Mouse (Mus musculus) heart, embryonic 10.5 days (tissue): ENCODE data around the gene Reln. TPM values are rescaled to one million over a fixed set of nuclear protein-coding genes. Genes with fewer than 3 reads are reported as not detected.

ENCODE experiments used
- DNase-seq: peaks from one replicate; pipeline ENCODE4 v3.0.0-alpha.2; 2017; ENCODE audit warnings: low spot score
- H3K27ac ChIP-seq: fragments of 300-500 bp; sonication (generic); 2 replicates; pipeline ENCODE4 v1.5.1; 2016; ENCODE audit warnings: mild to moderate bottlenecking
- H3K27me3 ChIP-seq: fragments of 300-500 bp; sonication (generic); 2 replicates; pipeline ENCODE4 v1.6.1; 2016; ENCODE audit warnings: mild to moderate bottlenecking; ENCODE audit not compliant: poor library complexity, insufficient read depth, severe bottlenecking
- H3K36me3 ChIP-seq: fragments of 300-500 bp; sonication (generic); 2 replicates; pipeline ENCODE4 v1.6.1; 2016; ENCODE audit warnings: mild to moderate bottlenecking, moderate library complexity
- H3K4me1 ChIP-seq: fragments of 300-500 bp; sonication (generic); 2 replicates; pipeline ENCODE4 v1.6.1; 2016; ENCODE audit warnings: mild to moderate bottlenecking
- H3K4me3 ChIP-seq: fragments of 300-500 bp; sonication (generic); 2 replicates; pipeline ENCODE4 v1.5.1; 2016; ENCODE audit warnings: mild to moderate bottlenecking, moderate library complexity
- H3K9me3 ChIP-seq: fragments of 300-500 bp; sonication (generic); 2 replicates; pipeline ENCODE4 v1.6.1; 2016; ENCODE audit warnings: mild to moderate bottlenecking, moderate library complexity
- WGBS: fragments of 180-500 bp; shearing (Covaris S2); methylation state at CpG from one replicate; pipeline ENCODE4 v1.1.7; 2016; 5-methylcytosine and 5-hydroxymethylcytosine counted together
- polyA plus RNA-seq: library from polyadenylated mRNA; unstranded; fragments of >200 nt; fragmentation: Nextera tagmentation; extraction: Ambion mirVana; gene quantifications from 2 replicates; pipeline ENCODE4 v1.2.1, GENCODE M21; 2016

Reln gene
- polyA plus RNA-seq, 1 experiment from 2014 or later, result 16.9 TPM

DNA sequence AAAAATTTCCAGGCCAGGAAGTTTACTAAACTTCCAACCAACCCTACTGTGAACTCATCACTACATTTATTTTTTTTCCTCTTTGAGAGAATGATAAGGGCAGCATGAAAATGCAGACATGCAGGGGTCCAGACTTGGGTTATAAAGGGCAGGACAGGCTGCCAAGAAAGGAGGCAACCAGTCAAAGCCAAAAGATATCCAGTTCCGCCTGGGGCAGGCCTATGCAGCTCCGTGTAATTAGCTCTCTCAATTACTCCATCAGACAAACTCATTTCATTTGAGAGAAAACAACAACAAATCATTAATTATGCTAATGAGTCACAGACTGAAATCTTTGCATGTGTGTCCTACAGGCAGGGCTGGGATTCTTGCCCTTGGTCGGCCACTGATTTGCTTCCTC lies 156.9 kb downstream of the Reln start:
- Histone ChIP-seq H3K4me1 (no peaks in the 10 kb centered on the region), H3K4me3 (no peak overlapping the region), H3K36me3 (no peaks in the 10 kb centered on the region), H3K27ac (no peak overlapping the region), H3K27me3 (no peaks in the 10 kb centered on the region), H3K9me3 (no peaks in the 10 kb centered on the region)
- 61% methylated on average over 3 of the region's 3 CpGs for WGBS
- no peak for DNase-seq

DNA sequence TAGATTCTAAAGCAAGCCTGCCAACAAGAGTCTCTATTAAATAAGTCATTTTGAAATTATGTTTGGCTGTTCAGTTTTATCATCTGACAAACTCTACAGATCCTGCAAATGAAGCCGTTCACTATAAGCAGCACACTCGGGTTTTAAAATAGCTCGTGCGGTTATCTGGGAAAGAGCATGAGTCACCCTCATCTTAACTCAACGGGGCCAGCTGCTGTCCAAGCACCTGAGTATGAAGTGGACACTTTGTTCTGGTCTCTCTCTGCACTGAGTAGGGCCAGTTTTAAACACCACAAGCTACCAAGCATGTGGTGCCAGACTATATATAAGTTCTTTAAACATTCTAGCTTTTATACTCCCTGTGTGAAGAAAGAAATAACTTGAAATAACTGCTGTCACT lies 168.0 kb downstream of the Reln start:
- no peaks in the 10 kb centered on the region for H3K9me3 ChIP-seq
- WGBS, result 25% methylated on average over 5 of the region's 5 CpGs

GRCm38 (mm10) chr5:22171336-22171735 lies 173.2 kb downstream of the Reln start:
- Histone ChIP-seq H3K4me3 (no peak overlapping the region), H3K9me3 (no peaks in the 10 kb centered on the region), H3K27ac (no peak overlapping the region), H3K27me3 (no peaks in the 10 kb centered on the region), H3K36me3 (no peaks in the 10 kb centered on the region), H3K4me1 (no peaks in the 10 kb centered on the region)
- no peak for DNase-seq
- WGBS, result 89% methylated on average over 5 of the region's 5 CpGs

More for the DNA sequence above, 168.0 kb downstream of the Reln start:
- Histone ChIP-seq H3K36me3 (no peaks in the 10 kb centered on the region), H3K27ac (no peak overlapping the region), H3K27me3 (no peaks in the 10 kb centered on the region), H3K4me1 (no peaks in the 10 kb centered on the region), H3K4me3 (no peak overlapping the region)
- no peak for DNase-seq

- Histone ChIP-seq H3K27ac (peak overlapping the region; percentile 79), H3K27me3 (no peaks in the 10 kb centered on the region), H3K4me1 (peaks cover 22% of the 10 kb centered on the region), H3K4me3 (no peak overlapping the region), H3K9me3 (no peaks in the 10 kb centered on the region), H3K36me3 (no peaks in the 10 kb centered on the region)
- WGBS, result 63% methylated on average over 10 of the region's 10 CpGs
- DNase-seq, result no peak
Measured at GRCm38 (mm10) chr5:22164060-22164934, 180.2 kb downstream of the Reln start.

- H3K4me3 ChIP-seq, result no peak overlapping the region
- peaks cover 22% of the 10 kb centered on the region for H3K4me1 ChIP-seq
- DNase-seq, result no peak
- H3K9me3 ChIP-seq, result no peaks in the 10 kb centered on the region
- 12% methylated on average over 2 of the region's 2 CpGs for WGBS
- no peaks in the 10 kb centered on the region for H3K36me3 ChIP-seq
- no peaks in the 10 kb centered on the region for H3K27me3 ChIP-seq
- H3K27ac ChIP-seq, result peak overlapping the region; percentile 62; the same call in 1 of the 2 replicates
Measured at GRCm38 (mm10) chr5:22160935-22161334, 183.6 kb downstream of the Reln start.

DNA sequence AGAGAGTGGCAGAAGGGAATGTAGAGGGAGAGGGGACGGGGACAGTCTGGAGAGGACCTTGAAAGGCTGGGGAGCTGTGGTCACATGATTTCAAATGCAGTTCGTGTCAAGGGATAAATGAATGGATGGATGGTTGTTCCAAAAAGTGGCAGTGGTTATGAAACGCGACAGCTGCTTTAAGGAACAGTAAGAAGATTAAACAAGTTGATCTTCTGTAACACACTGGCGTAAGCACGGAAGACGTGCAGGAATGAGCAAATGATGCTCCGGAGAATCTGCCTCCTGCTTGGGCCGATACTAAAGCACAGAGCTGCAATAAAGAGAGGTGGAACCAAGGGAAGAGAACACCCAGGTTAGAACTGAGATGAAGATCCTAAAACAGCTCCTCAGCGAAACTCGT lies 185.7 kb downstream of the Reln start:
- peaks cover 17% of the 10 kb centered on the region for H3K4me1 ChIP-seq
- H3K27ac ChIP-seq, result no peak overlapping the region
- no peak for DNase-seq
- no peak overlapping the region for H3K4me3 ChIP-seq
- no peaks in the 10 kb centered on the region for H3K9me3 ChIP-seq
- no peaks in the 10 kb centered on the region for H3K27me3 ChIP-seq
- WGBS, result 84% methylated on average over 11 of the region's 11 CpGs
- no peaks in the 10 kb centered on the region for H3K36me3 ChIP-seq

GRCm38 (mm10) chr5:22153601-22154000 lies 190.9 kb downstream of the Reln start:
- no peak for DNase-seq
- no peaks in the 10 kb centered on the region for H3K9me3 ChIP-seq
- no peak overlapping the region for H3K27ac ChIP-seq
- H3K4me3 ChIP-seq, result no peak overlapping the region
- no peaks in the 10 kb centered on the region for H3K36me3 ChIP-seq
- 70% methylated on average over 6 of the region's 6 CpGs for WGBS
- no peaks in the 10 kb centered on the region for H3K4me1 ChIP-seq
- H3K27me3 ChIP-seq, result no peaks in the 10 kb centered on the region

DNA sequence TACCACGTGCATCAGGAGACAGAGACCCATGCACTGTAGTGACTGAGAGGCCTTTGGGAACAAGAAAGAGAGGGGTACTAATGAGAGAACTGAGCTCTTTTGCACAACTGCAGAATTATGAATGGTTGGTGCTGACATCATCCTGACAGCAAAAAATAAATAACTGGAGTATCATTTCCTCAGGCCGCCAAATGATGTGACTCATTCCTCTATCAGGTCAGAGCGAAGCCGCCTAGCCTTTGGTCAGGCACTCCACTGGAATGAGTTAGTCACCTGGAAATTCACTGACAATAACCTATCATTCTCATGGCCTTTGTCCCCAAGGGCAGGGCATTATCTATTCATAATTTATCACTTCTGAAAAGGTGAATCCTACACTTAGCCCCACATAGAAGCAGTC lies 202.7 kb downstream of the Reln start:
- H3K27ac ChIP-seq, result no peak overlapping the region
- H3K9me3 ChIP-seq, result no peaks in the 10 kb centered on the region
- peaks cover 6% of the 10 kb centered on the region; the same call in 1 of the 2 replicates for H3K4me1 ChIP-seq
- no peaks in the 10 kb centered on the region for H3K36me3 ChIP-seq
- WGBS, result 80% methylated on average over 4 of the region's 4 CpGs
- DNase-seq, result no peak
- H3K27me3 ChIP-seq, result no peaks in the 10 kb centered on the region
- H3K4me3 ChIP-seq, result no peak overlapping the region

DNA sequence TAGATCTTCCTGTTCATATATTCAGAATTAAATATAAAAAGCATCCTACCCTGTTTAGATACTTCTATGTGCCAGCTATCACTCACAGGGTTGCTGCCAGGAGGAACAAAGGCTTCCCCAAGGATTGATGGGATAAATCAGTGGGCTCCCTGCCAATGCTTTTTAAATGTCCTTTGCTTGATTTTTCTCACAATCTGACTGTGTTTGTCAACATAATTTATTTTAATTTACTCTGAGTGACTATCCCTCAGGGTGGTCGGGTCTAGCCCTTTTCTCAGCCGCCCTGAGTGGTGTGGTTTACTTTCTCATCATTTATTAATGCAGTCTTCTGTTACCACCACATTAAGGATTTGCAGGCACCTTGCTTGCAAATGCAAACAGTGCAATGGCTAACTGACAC lies 205.5 kb downstream of the Reln start:
- H3K36me3 ChIP-seq, result no peaks in the 10 kb centered on the region
- WGBS, result 71% methylated on average over 2 of the region's 2 CpGs

DNA sequence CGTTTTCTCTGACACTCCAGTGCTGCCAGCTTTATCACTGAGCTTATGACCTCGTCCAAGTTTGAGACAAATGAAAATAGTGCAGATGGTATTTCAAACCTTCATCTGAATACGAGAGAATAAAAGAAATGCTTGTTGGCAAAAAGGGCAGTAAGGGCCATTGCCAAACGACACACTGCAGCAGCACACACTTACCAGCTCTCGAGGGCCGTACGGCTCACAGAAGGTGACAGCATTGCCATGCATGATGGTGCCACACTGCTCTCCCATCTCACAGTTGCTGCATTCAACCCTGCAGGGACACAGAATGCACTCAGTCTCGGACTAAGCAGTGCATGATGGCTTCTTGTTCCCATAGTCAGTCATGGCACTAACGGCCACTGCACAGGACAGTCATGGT lies 210.1 kb downstream of the Reln start:
- DNase-seq, result no peak
- H3K9me3 ChIP-seq, result no peaks in the 10 kb centered on the region
- no peak overlapping the region for H3K4me3 ChIP-seq
- H3K4me1 ChIP-seq, result 0 out of 2 replicates have a peak, but pooled peaks cover 2% of the 10 kb centered on the region
- H3K27me3 ChIP-seq, result no peaks in the 10 kb centered on the region
- 79% methylated on average over 9 of the region's 9 CpGs for WGBS
- no peak overlapping the region for H3K27ac ChIP-seq
- no peaks in the 10 kb centered on the region for H3K36me3 ChIP-seq

More for the DNA sequence above, 205.5 kb downstream of the Reln start:
- DNase-seq, result no peak
- H3K9me3 ChIP-seq, result no peaks in the 10 kb centered on the region
- H3K4me1 ChIP-seq, result 0 out of 2 replicates have a peak, but pooled peaks cover 2% of the 10 kb centered on the region
- H3K27me3 ChIP-seq, result no peaks in the 10 kb centered on the region
- 0 out of 2 replicates have a peak overlapping the region, but pooled peaks have one; percentile 10 for H3K27ac ChIP-seq
- H3K4me3 ChIP-seq, result no peak overlapping the region

- Histone ChIP-seq H3K27me3 (no peaks in the 10 kb centered on the region), H3K9me3 (no peaks in the 10 kb centered on the region), H3K4me1 (0 out of 2 replicates have a peak, but pooled peaks cover 2% of the 10 kb centered on the region), H3K27ac (no peak overlapping the region), H3K4me3 (no peak overlapping the region), H3K36me3 (no peaks in the 10 kb centered on the region)
- no peak for DNase-seq
- WGBS, result 84% methylated on average over 5 of the region's 5 CpGs
Measured at GRCm38 (mm10) chr5:22131730-22132522, 212.6 kb downstream of the Reln start.

DNA sequence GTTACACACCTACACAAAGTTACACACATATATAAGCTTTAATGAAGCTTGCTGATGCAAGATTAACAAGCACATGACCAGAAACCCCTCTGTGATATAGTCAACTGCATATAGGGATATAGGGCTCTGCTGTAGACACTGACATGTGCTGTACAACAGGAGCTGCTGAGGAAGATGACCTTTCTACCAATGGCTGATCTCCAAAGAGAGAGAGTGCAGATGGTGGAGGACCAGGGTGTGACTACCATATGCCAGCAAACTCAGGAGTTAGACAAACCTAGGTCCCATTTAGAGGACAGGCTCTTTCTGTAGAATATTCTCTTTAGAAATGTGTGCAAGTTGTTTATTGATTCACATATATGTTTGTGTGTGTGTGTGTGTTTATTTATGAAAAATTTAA lies 216.9 kb downstream of the Reln start:
- no peak for DNase-seq
- Histone ChIP-seq H3K27ac (no peak overlapping the region), H3K27me3 (no peaks in the 10 kb centered on the region), H3K4me3 (no peak overlapping the region), H3K9me3 (no peaks in the 10 kb centered on the region), H3K4me1 (no peaks in the 10 kb centered on the region), H3K36me3 (no peaks in the 10 kb centered on the region)

DNA sequence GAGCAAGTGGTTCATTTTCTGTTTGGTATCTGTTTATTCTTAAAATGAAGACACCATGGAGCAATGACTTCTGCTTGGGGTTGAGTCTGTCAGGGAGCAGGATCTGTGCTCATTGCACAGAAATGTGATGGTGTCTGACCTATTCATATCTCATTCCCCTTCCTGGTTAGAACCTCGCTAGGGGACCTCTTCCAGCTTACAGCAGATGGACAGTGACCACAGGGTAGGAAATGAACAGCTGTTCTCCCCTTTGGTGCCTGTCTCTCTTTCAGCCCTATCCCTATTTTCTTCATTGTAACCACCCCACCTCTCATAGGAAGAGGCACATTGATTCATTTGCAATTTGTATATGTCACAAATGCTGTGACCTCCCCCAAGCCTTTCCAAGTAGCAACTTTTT lies 225.2 kb downstream of the Reln start:
- 33% methylated on average over 1 of the region's 1 CpGs for WGBS
- Histone ChIP-seq H3K9me3 (no peaks in the 10 kb centered on the region), H3K27ac (no peak overlapping the region), H3K4me1 (no peaks in the 10 kb centered on the region; the same call in 1 of the 2 replicates), H3K27me3 (no peaks in the 10 kb centered on the region), H3K36me3 (no peaks in the 10 kb centered on the region), H3K4me3 (no peak overlapping the region)
- DNase-seq, result no peak
